Mouse (Mus musculus): ENCODE measurements at regions not wholly inside any gene's neighbourhood (a gene's known extent, or its start where the extent isn't known, plus 50 kb on each side); places are given as distances from the start of the nearest gene placed in this dataset.

GRCm38 (mm10) chr2:162814205-162814604 is 117.1 kb upstream of the Srsf6 start:
- TF ChIP-seq CTCF (IDR thresholded peaks at IDR 0.05; ENCODE audit: low read depth, low read length): no peak
- TF ChIP-seq POLR2A (IDR thresholded peaks at IDR 0.05; ENCODE audit: extremely low read depth, insufficient read depth, low read length): no peak
